In genomic region chr8:109251360-109251798, GRCm38 (mm10) we compare ENCODE assay signal across 9 mouse cellular contexts.
DNase-seq lines count a peak whose midpoint lies in the region; ATAC-seq lines count a peak whose summit lies in the region.
"Had no signal": no experiment of that assay in that cellular context is flagged by ENCODE, and none has a peak within 500 bp of the region (broad histone marks: within the 10 kb centered on the region; RNA-seq: fewer than 3 reads in every experiment).

No protein-coding gene starts in this region.

- H3K9ac ChIP-seq in forebrain, embryonic 16.5 days (replicated peaks; ENCODE audit: low read depth, low read length), result peak overlapping the region; percentile 56
- H3K9ac ChIP-seq in limb, embryonic 15.5 days, result 0 out of 2 replicates have a peak overlapping the region, but pooled peaks have one; percentile 20

- H3K4me2 ChIP-seq in forebrain, embryonic 16.5 days (ENCODE audit: low read length), result peak overlapping the region; percentile 48
- peak overlapping the region; percentile 37 for H3K4me2 ChIP-seq in limb, embryonic 15.5 days

- no peaks in the 10 kb centered on the region for H3K9me3 ChIP-seq in forebrain, embryonic 16.5 days (ENCODE audit: control insufficient read depth, low read length)
- no peaks in the 10 kb centered on the region for H3K9me3 ChIP-seq in limb, embryonic 15.5 days

- H3K4me3 ChIP-seq in forebrain, embryonic 16.5 days (replicated peaks; ENCODE audit: low read length), result peak overlapping the region; percentile 53
- H3K4me3 ChIP-seq in limb, embryonic 15.5 days, result peak overlapping the region; percentile 25

- WGBS in forebrain, embryonic 16.5 days, result 13% methylated on average over 24 of the region's 24 CpGs
- 55% methylated on average over 24 of the region's 24 CpGs for WGBS in limb, embryonic 15.5 days

- peaks cover 29% of the 10 kb centered on the region for H3K4me1 ChIP-seq in forebrain, embryonic 16.5 days (replicated peaks; ENCODE audit: control insufficient read depth, insufficient read depth, low read length)
- 0 out of 2 replicates have a peak, but pooled peaks cover 6% of the 10 kb centered on the region for H3K4me1 ChIP-seq in limb, embryonic 15.5 days

- peak overlapping the region; percentile 92 for H3K27ac ChIP-seq in forebrain, embryonic 16.5 days (ENCODE audit: low read length)
- no peak overlapping the region for H3K27ac ChIP-seq in limb, embryonic 15.5 days

- peak; percentile 92 for ATAC-seq in forebrain, embryonic 16.5 days
- no peak for ATAC-seq in limb, embryonic 15.5 days (ENCODE audit: insufficient number of reproducible peaks, low FRiP score, low TSS enrichment, low read depth)
- ATAC-seq in CD4-positive, CD25-positive, alpha-beta regulatory T cell, adult 4 months, result no peak

- 0 out of 2 replicates have a peak, but pooled peaks cover 3% of the 10 kb centered on the region for H3K27me3 ChIP-seq in forebrain, embryonic 16.5 days (replicated peaks; ENCODE audit: control insufficient read depth, insufficient read depth, low read length)
- H3K27me3 ChIP-seq in limb, embryonic 15.5 days, result no peaks in the 10 kb centered on the region
- H3K27me3 ChIP-seq: CH12.LX had no signal

- intact Hi-C loops in gastrocnemius, postnatal 14 days (cut with DNase I; ENCODE audit: low total_unique reads), result no loop called here

- H3K36me3 ChIP-seq in forebrain, embryonic 16.5 days (ENCODE audit: control insufficient read depth, insufficient read depth), result no peaks in the 10 kb centered on the region
- H3K36me3 ChIP-seq in limb, embryonic 15.5 days, result no peaks in the 10 kb centered on the region

- peak; percentile 14 for DNase-seq in gastrocnemius, postnatal 14 days
- DNase-seq in gastrocnemius, adult 8-10 months (ENCODE audit: low spot score in 2 of 2), result no peak
- peak; percentile 61 for DNase-seq in Muller cell, postnatal 12 days (ENCODE audit: inconsistent ontology term)
- DNase-seq in urinary bladder, postnatal 14 days (ENCODE audit: low spot score), result no peak
- no peak for DNase-seq in embryo, embryonic 11 days

Comparison
In these comparisons a context has a peak if more than half of its experiments do, and no peak if none do; other contexts are left out.
1. DNase-seq: peak in gastrocnemius, postnatal 14 days (single experiment) and Muller cell, postnatal 12 days (single experiment); none in gastrocnemius, adult 8-10 months (0 of 2), urinary bladder, postnatal 14 days (single experiment) and embryo, embryonic 11 days (single experiment).